Mouse (Mus musculus): ENCODE measurements around the gene Nrap.

GRCm38 (mm10) chr19:56287580-56288367 is 102.1 kb downstream of the Nrap start:
- TF ChIP-seq CTCF (IDR thresholded peaks at IDR 0.05; ENCODE audit: low read depth) (no peak), EP300 (IDR thresholded peaks at IDR 0.05; ENCODE audit: low read depth) (no peak)
